Comparison of ENCODE assay signal across 12 mouse cellular contexts in the genomic region with DNA sequence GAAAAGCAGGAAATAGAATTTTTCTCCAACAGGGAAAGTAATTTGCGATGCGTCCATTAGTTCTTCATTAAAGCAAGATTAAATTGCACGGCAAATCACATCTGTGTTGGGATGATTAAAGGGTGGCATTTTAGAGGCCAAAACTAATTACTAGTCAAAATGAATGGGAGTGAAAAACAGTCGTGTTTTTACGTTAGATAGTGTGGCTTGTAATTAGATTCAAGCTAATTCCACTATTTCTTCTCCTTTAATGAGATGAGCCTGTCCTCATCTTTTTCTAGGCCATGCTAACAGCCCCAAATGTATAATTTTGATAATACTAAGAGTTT.
DNase-seq lines count a peak whose midpoint lies in the region; ATAC-seq and TF ChIP-seq lines count a peak whose summit lies in the region.
"Had no signal": no experiment of that assay in that cellular context is flagged by ENCODE, and none has a peak within 500 bp of the region (broad histone marks: within the 10 kb centered on the region; RNA-seq: fewer than 3 reads in every experiment).

No protein-coding gene starts in this region.

- peak overlapping the region; percentile 49 for H3K4me2 ChIP-seq in heart, embryonic 14.5 days (ENCODE audit: low read length)
- peak overlapping the region; percentile 55 for H3K4me2 ChIP-seq in forebrain, embryonic 16.5 days (ENCODE audit: low read length)
- peak overlapping the region; percentile 44 for H3K4me2 ChIP-seq in limb, embryonic 13.5 days (replicated peaks)
- H3K4me2 ChIP-seq in intestine, postnatal 0 days (replicated peaks; ENCODE audit: low read depth): no peak overlapping the region
- H3K4me2 ChIP-seq: liver, embryonic 12.5 days had no signal

- no peaks in the 10 kb centered on the region for H3K27me3 ChIP-seq in heart, embryonic 14.5 days (ENCODE audit: control insufficient read depth, insufficient read depth, low read length)
- peaks cover 26% of the 10 kb centered on the region; the same call in 1 of the 2 replicates for H3K27me3 ChIP-seq in embryonic facial prominence, embryonic 10.5 days (replicated peaks; ENCODE audit: low read depth, poor library complexity, severe bottlenecking)
- H3K27me3 ChIP-seq in forebrain, embryonic 16.5 days (replicated peaks; ENCODE audit: control insufficient read depth, insufficient read depth, low read length): peaks cover 40% of the 10 kb centered on the region
- H3K27me3 ChIP-seq in limb, embryonic 13.5 days: peaks cover 5% of the 10 kb centered on the region; the same call in 1 of the 2 replicates
- no peaks in the 10 kb centered on the region for H3K27me3 ChIP-seq in intestine, postnatal 0 days (replicated peaks; ENCODE audit: control insufficient read depth, insufficient read depth, low read length)

- intact Hi-C loops in gastrocnemius, postnatal 14 days (cut with DNase I; ENCODE audit: low total_unique reads): no loop called here

- DNase-seq in heart, postnatal 4 days: no peak
- DNase-seq in embryonic facial prominence, embryonic 10.5 days (ENCODE audit: low spot score): no peak
- DNase-seq in gastrocnemius, postnatal 14 days: no peak
- DNase-seq in spleen, postnatal 10 days (ENCODE audit: low spot score in 2 of 2): no peak
- DNase-seq: cerebellum, postnatal 14 days; gastrocnemius, postnatal 10 days; thymus, adult 18-20 months had no signal

- no peak for TF ChIP-seq CTCF in intestine, postnatal 0 days (IDR thresholded peaks at IDR 0.05; ENCODE audit: low read depth)

- H3K4me1 ChIP-seq in heart, embryonic 14.5 days (ENCODE audit: control insufficient read depth in 2 of 2, insufficient read depth in 2 of 2, low read length in 2 of 2): peaks cover 2 to 4% of the 10 kb centered on the region in 2 experiments; a peak in 3 of 4 replicates
- H3K4me1 ChIP-seq in embryonic facial prominence, embryonic 10.5 days: peaks cover 36% of the 10 kb centered on the region
- H3K4me1 ChIP-seq in forebrain, embryonic 16.5 days (replicated peaks; ENCODE audit: control insufficient read depth, insufficient read depth, low read length): peaks cover 15% of the 10 kb centered on the region
- peaks cover 11% of the 10 kb centered on the region; the same call in 1 of the 2 replicates for H3K4me1 ChIP-seq in limb, embryonic 13.5 days
- H3K4me1 ChIP-seq in intestine, postnatal 0 days (replicated peaks; ENCODE audit: control insufficient read depth, insufficient read depth, low read length): no peaks in the 10 kb centered on the region
- H3K4me1 ChIP-seq: liver, embryonic 12.5 days had no signal

- H3K4me3 ChIP-seq in heart, embryonic 14.5 days (ENCODE audit: control insufficient read depth in 1 of 2, insufficient read depth in 1 of 2, low read depth in 1 of 2, low read length in 2 of 2): no peak overlapping the region
- peak overlapping the region; percentile 31 for H3K4me3 ChIP-seq in embryonic facial prominence, embryonic 10.5 days
- H3K4me3 ChIP-seq in forebrain, embryonic 16.5 days (replicated peaks; ENCODE audit: low read length): peak overlapping the region; percentile 31
- peak overlapping the region; percentile 5; the same call in 1 of the 2 replicates for H3K4me3 ChIP-seq in limb, embryonic 13.5 days
- no peak overlapping the region for H3K4me3 ChIP-seq in intestine, postnatal 0 days (ENCODE audit: low read depth, low read length)
- H3K4me3 ChIP-seq: liver, embryonic 12.5 days had no signal

- no peaks in the 10 kb centered on the region for H3K36me3 ChIP-seq in heart, embryonic 14.5 days (ENCODE audit: control insufficient read depth, insufficient read depth, low read length)
- H3K36me3 ChIP-seq in embryonic facial prominence, embryonic 10.5 days (replicated peaks): no peaks in the 10 kb centered on the region
- no peaks in the 10 kb centered on the region for H3K36me3 ChIP-seq in forebrain, embryonic 16.5 days (ENCODE audit: control insufficient read depth, insufficient read depth)
- H3K36me3 ChIP-seq in limb, embryonic 13.5 days: no peaks in the 10 kb centered on the region
- no peaks in the 10 kb centered on the region for H3K36me3 ChIP-seq in intestine, postnatal 0 days (ENCODE audit: control insufficient read depth, insufficient read depth)
- H3K36me3 ChIP-seq: liver, embryonic 12.5 days had no signal

- no peak overlapping the region for H3K9ac ChIP-seq in heart, embryonic 14.5 days (ENCODE audit: low read length)
- H3K9ac ChIP-seq in forebrain, embryonic 16.5 days (replicated peaks; ENCODE audit: low read depth, low read length): peak overlapping the region; percentile 43; the same call in 1 of the 2 replicates
- no peak overlapping the region for H3K9ac ChIP-seq in limb, embryonic 13.5 days
- no peak overlapping the region for H3K9ac ChIP-seq in intestine, postnatal 0 days (ENCODE audit: low read depth, low read length)
- H3K9ac ChIP-seq: liver, embryonic 12.5 days had no signal

- no peaks in the 10 kb centered on the region for H3K9me3 ChIP-seq in heart, embryonic 14.5 days (ENCODE audit: control insufficient read depth, low read length)
- no peaks in the 10 kb centered on the region for H3K9me3 ChIP-seq in embryonic facial prominence, embryonic 10.5 days
- H3K9me3 ChIP-seq in forebrain, embryonic 16.5 days (ENCODE audit: control insufficient read depth, low read length): no peaks in the 10 kb centered on the region
- no peaks in the 10 kb centered on the region for H3K9me3 ChIP-seq in limb, embryonic 13.5 days
- H3K9me3 ChIP-seq in intestine, postnatal 0 days (ENCODE audit: control insufficient read depth): no peaks in the 10 kb centered on the region
- H3K9me3 ChIP-seq: liver, embryonic 12.5 days had no signal

- H3K27ac ChIP-seq in heart, embryonic 14.5 days (replicated peaks in 1 of 2; ENCODE audit: control insufficient read depth in 1 of 2, insufficient read depth in 1 of 2, low read depth in 2 of 2, low read length in 2 of 2): no peak overlapping the region
- H3K27ac ChIP-seq in embryonic facial prominence, embryonic 10.5 days (replicated peaks): no peak overlapping the region
- H3K27ac ChIP-seq in forebrain, embryonic 16.5 days (ENCODE audit: low read length): peak overlapping the region; percentile 1
- H3K27ac ChIP-seq in limb, embryonic 13.5 days: no peak overlapping the region
- no peak overlapping the region for H3K27ac ChIP-seq in intestine, postnatal 0 days (ENCODE audit: low read depth, low read length)
- H3K27ac ChIP-seq: liver, embryonic 12.5 days had no signal

- 58% methylated on average over 5 of the region's 5 CpGs for WGBS in heart, embryonic 14.5 days
- WGBS in embryonic facial prominence, embryonic 10.5 days: 41% methylated on average over 5 of the region's 5 CpGs
- WGBS in forebrain, embryonic 16.5 days: 3% methylated on average over 5 of the region's 5 CpGs
- 23% methylated on average over 5 of the region's 5 CpGs for WGBS in limb, embryonic 13.5 days
- 46% methylated on average over 5 of the region's 5 CpGs for WGBS in intestine, postnatal 0 days

- no peak for ATAC-seq in heart, embryonic 14.5 days (ENCODE audit: insufficient number of reproducible peaks, insufficient read depth, low FRiP score, low read depth)
- ATAC-seq in forebrain, embryonic 16.5 days: no peak; the same call in 1 of the 2 replicates
- no peak for ATAC-seq in limb, embryonic 13.5 days (ENCODE audit: low FRiP score, low read depth)
- no peak for ATAC-seq in intestine, postnatal 0 days
- ATAC-seq: liver, embryonic 12.5 days had no signal

Comparison
In these comparisons a context has a peak if more than half of its experiments do, and no peak if none do; other contexts are left out.
1. H3K4me3 ChIP-seq: peak in embryonic facial prominence, embryonic 10.5 days (single experiment), forebrain, embryonic 16.5 days (single experiment) and limb, embryonic 13.5 days (single experiment); none in heart, embryonic 14.5 days (0 of 2) and intestine, postnatal 0 days (single experiment).